Mouse (Mus musculus): ENCODE results near the gene Gm27021. TPM values are rescaled to one million over a fixed set of nuclear protein-coding genes. Genes with fewer than 3 reads are reported as not detected.

Gene Gm27021
- polyA plus RNA-seq, 1 experiment from 2014 or later = 3.2 TPM

- Histone ChIP-seq H3K9me3 (no peaks in the 10 kb centered on the region), H3K9ac (no peak overlapping the region)
- no peak for ATAC-seq (ENCODE audit: insufficient number of reproducible peaks, insufficient read depth, low FRiP score, low TSS enrichment)
Measured at GRCm38 (mm10) chr8:120562680-120563347, 105.1 kb downstream of the Gm27021 start.

GRCm38 (mm10) chr8:120561539-120562435 is 106.1 kb downstream of the Gm27021 start:
- H3K4me1 ChIP-seq = peaks cover 95% of the 10 kb centered on the region
- no peak for ATAC-seq (ENCODE audit: insufficient number of reproducible peaks, insufficient read depth, low FRiP score, low TSS enrichment)
- H3K9ac ChIP-seq = no peak overlapping the region
- peaks cover 6% of the 10 kb centered on the region for H3K36me3 ChIP-seq
- no peak overlapping the region for H3K4me2 ChIP-seq (replicated peaks)
- H3K27ac ChIP-seq = no peak overlapping the region
- H3K4me3 ChIP-seq = no peak overlapping the region
- H3K9me3 ChIP-seq = no peaks in the 10 kb centered on the region
- WGBS = 78% methylated on average over 22 of the region's 22 CpGs
- H3K27me3 ChIP-seq = no peaks in the 10 kb centered on the region

More at GRCm38 (mm10) chr8:120562680-120563347, 105.1 kb downstream of the Gm27021 start:
- Histone ChIP-seq H3K4me3 (no peak overlapping the region), H3K27me3 (no peaks in the 10 kb centered on the region), H3K4me1 (peaks cover 86% of the 10 kb centered on the region), H3K4me2 (replicated peaks) (0 out of 2 replicates have a peak overlapping the region, but pooled peaks have one; percentile 16), H3K27ac (peak overlapping the region; percentile 87), H3K36me3 (peaks cover 16% of the 10 kb centered on the region)
- 65% methylated on average over 18 of the region's 18 CpGs for WGBS

GRCm38 (mm10) chr8:120560535-120560934 is 107.3 kb downstream of the Gm27021 start:
- Histone ChIP-seq H3K9me3 (no peaks in the 10 kb centered on the region), H3K27me3 (no peaks in the 10 kb centered on the region), H3K27ac (no peak overlapping the region), H3K4me2 (replicated peaks) (no peak overlapping the region), H3K9ac (no peak overlapping the region), H3K4me1 (peaks cover 97% of the 10 kb centered on the region), H3K4me3 (no peak overlapping the region), H3K36me3 (no peaks in the 10 kb centered on the region)
- WGBS = 79% methylated on average over 5 of the region's 5 CpGs
- no peak for ATAC-seq (ENCODE audit: insufficient number of reproducible peaks, insufficient read depth, low FRiP score, low TSS enrichment)

DNA sequence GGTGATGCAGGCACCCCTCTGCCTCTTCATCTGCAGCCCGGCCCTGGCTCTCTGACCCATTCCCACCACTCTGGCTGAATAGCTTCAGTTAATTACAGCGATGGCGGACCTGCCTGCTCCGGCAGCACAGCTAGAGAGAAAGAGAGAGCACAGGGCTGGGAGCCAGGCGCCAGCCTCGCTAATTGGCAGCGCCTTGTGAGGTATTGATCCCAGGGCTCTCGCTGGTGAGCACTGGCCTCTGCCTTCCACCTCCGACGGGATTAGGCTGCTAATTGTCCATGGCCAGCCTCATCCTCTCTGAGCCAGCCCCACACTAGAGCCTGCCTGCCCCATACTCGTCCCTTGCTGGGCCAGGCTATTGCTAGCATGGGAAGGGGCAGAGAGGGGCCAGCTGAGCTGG is 108.2 kb downstream of the Gm27021 start:
- H3K9me3 ChIP-seq = no peaks in the 10 kb centered on the region
- H3K9ac ChIP-seq = no peak overlapping the region
- H3K4me1 ChIP-seq = peaks cover 98% of the 10 kb centered on the region
- 0 out of 2 replicates have a peak overlapping the region, but pooled peaks have one; percentile 48 for H3K27ac ChIP-seq
- no peak overlapping the region for H3K4me2 ChIP-seq (replicated peaks)
- WGBS = 22% methylated on average over 11 of the region's 11 CpGs
- no peaks in the 10 kb centered on the region for H3K36me3 ChIP-seq
- H3K4me3 ChIP-seq = no peak overlapping the region
- 0 out of 2 replicates have a peak, but pooled peaks have one; percentile 16 for ATAC-seq (ENCODE audit: insufficient number of reproducible peaks, insufficient read depth, low FRiP score, low TSS enrichment)
- H3K27me3 ChIP-seq = no peaks in the 10 kb centered on the region

Other genes with a start within 250 kb of the Gm27021 start
- 109 and 115 TPM in 2 replicates for gene Gins2, start 78.8 kb downstream of the Gm27021 start, polyA plus RNA-seq (2016; fragmentation: Nextera tagmentation; extraction: Ambion mirVana)
- gene 1190005I06Rik, start 20.4 kb downstream of the Gm27021 start, polyA plus RNA-seq (2016; fragmentation: Nextera tagmentation; extraction: Ambion mirVana) = 6.5 and 11.8 TPM in 2 replicates
- gene Cox4i1, start 143 bp upstream of the Gm27021 start, polyA plus RNA-seq (2016; fragmentation: Nextera tagmentation; extraction: Ambion mirVana) = 901 and 909 TPM in 2 replicates
- gene Emc8, start 494 bp upstream of the Gm27021 start, polyA plus RNA-seq (2016; fragmentation: Nextera tagmentation; extraction: Ambion mirVana) = 257 and 260 TPM in 2 replicates
- 4.4 and 4.7 TPM in 2 replicates for gene Irf8, start 68.3 kb upstream of the Gm27021 start, polyA plus RNA-seq (2016; fragmentation: Nextera tagmentation; extraction: Ambion mirVana)